Mouse (Mus musculus) adrenal gland, postnatal 25 days (tissue): ENCODE measurements around the gene Ust. TPM values are rescaled to one million over a fixed set of nuclear protein-coding genes. Genes with fewer than 3 reads are reported as not detected.

Experiments used
- DNase-seq: peaks from one replicate; pipeline ENCODE4 v3.0.0; 2021; ENCODE audit warnings: mixed read lengths
- total RNA-seq: library from RNA; stranded (reverse); gene quantifications from 2 replicates; pipeline ENCODE4 v1.2.3, GENCODE M21; 2021

The Ust gene
- total RNA-seq, 1 experiment from 2014 or later, result 5.6 TPM

- no peak for DNase-seq
Observed at GRCm38 (mm10) chr10:8176351-8177053, 342.1 kb downstream of the Ust start.

- DNase-seq, result no peak
Observed at GRCm38 (mm10) chr10:8176008-8176350, 342.6 kb downstream of the Ust start.

GRCm38 (mm10) chr10:8174697-8175096, 343.9 kb downstream of the Ust start:
- no peak for DNase-seq

- no peak for DNase-seq
Observed at GRCm38 (mm10) chr10:8174230-8174629, 344.4 kb downstream of the Ust start.

GRCm38 (mm10) chr10:8173032-8173431, 345.6 kb downstream of the Ust start:
- no peak for DNase-seq

GRCm38 (mm10) chr10:8171556-8171955, 347.1 kb downstream of the Ust start:
- no peak for DNase-seq
